Mouse (Mus musculus) G1E (cell line): ENCODE data around the gene Cox10.

ENCODE experiments used
- CTCF ChIP-seq: IDR thresholded peaks from 2 replicates; pipeline ENCODE4 v1.5.1; 2012; ENCODE audit warnings: low read depth, low read length, inconsistent platforms, mixed read lengths
- GATA1 ChIP-seq: IDR thresholded peaks from 2 replicates; pipeline ENCODE4 v1.6.1; 2012; ENCODE audit warnings: borderline replicate concordance, low read length, inconsistent platforms, mixed read lengths
- POLR2AphosphoS5 ChIP-seq: IDR thresholded peaks from 2 replicates; pipeline ENCODE4 v1.6.1; 2012; ENCODE audit warnings: low read depth, low read length, inconsistent platforms; ENCODE audit not compliant: insufficient replicate concordance

DNA sequence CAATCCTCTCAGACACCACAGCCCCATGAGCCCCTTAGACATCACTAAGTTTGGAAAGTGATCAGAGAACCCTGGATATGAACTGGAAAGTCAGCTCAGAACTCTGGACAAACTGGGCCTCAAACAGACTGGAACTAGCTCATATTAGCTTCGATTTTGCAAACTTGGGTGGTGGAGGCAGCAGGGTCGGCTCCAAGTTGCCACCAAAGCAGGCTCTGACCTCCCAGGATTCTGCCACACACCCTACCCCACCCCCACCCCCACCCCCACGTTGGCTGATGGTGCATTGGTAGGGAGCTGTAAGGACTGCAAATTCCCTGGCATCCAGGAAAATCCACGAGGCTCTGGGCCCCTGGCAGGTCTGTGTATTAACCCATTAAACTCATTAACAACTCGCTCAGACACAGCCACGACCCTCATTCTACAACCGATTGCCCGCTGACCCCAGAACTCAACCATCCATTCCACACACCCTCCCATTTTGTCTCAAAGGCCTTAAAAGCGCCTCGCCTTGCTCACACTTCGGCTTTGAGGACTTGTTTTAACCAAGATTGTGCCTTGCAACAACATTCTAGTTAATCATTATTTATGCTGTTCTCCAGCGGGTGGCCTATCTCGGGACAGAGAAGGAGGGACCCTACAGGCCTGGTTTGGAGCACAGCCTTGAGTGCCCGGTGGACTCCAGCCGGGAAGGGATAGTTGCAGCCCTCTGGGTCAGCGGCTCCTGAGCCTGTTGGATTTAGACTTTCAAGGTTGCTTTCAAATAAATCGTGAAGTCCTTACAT, 160.8 kb downstream of the Cox10 start:
- TF ChIP-seq CTCF (no peak), POLR2AphosphoS5 (no peak), GATA1 (no peak)
